Mouse (Mus musculus): ENCODE results near the gene Npy. TPM values are rescaled to one million over a fixed set of nuclear protein-coding genes. Genes with fewer than 3 reads are reported as not detected.

Npy gene
- polyA plus RNA-seq, 1 experiment from 2014 or later = 7.4 TPM

DNA sequence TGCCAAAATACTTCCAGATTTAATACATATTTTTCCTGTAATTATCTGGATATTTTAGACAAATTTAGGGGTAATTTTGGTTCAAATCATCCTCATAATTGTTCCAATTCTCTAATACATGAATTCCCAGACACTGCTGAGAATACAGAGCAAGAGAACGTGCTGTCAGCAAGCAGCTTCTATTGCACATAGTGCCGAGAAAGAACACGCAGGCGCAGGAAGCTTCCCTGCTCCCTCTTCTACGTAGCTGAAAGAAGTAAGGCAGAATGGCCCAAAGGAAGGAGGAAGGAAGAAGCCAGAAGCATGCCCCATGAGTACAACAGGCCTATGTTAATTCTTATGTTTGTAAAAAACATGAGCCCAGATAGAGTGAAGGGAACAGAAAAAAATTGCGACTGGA, 4.9 kb upstream of the Npy start:
- Histone ChIP-seq H3K27me3 (peaks cover 46% of the 10 kb centered on the region), H3K9me3 (no peaks in the 10 kb centered on the region), H3K4me1 (peaks cover 8% of the 10 kb centered on the region), H3K9ac (no peak overlapping the region), H3K36me3 (no peaks in the 10 kb centered on the region), H3K4me3 (no peak overlapping the region), H3K4me2 (no peak overlapping the region), H3K27ac (no peak overlapping the region)
- 66% methylated on average over 6 of the region's 6 CpGs for WGBS
- no peak for ATAC-seq (ENCODE audit: insufficient number of reproducible peaks, low FRiP score, low TSS enrichment, low read depth)

DNA sequence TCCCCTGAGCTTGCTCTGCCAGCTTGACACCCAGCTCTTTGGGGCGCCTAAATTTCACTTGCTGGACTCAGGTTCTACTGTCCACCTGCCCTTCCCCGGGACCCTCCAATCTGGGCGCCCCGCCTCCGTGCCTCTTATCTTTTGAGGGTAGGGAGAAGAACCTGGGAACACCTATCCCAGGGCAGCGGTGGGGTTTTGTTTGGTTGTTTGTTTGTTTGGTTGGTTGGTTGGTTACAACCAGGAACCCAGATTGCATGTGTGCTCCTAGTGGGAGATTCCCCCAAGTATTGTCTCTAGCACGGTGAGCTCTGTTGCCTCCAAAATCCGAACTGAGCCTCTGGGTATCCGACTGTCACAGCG, 341 bp downstream of the Npy start:
- Histone ChIP-seq H3K27ac (no peak overlapping the region), H3K4me2 (peak overlapping the region; percentile 88), H3K4me1 (peaks cover 15% of the 10 kb centered on the region), H3K9ac (no peak overlapping the region), H3K4me3 (peak overlapping the region; percentile 42), H3K27me3 (peaks cover 70% of the 10 kb centered on the region), H3K36me3 (no peaks in the 10 kb centered on the region), H3K9me3 (no peaks in the 10 kb centered on the region)
- WGBS = 3% methylated on average over 10 of the region's 10 CpGs
- no peak for ATAC-seq (ENCODE audit: insufficient number of reproducible peaks, low FRiP score, low TSS enrichment, low read depth)

DNA sequence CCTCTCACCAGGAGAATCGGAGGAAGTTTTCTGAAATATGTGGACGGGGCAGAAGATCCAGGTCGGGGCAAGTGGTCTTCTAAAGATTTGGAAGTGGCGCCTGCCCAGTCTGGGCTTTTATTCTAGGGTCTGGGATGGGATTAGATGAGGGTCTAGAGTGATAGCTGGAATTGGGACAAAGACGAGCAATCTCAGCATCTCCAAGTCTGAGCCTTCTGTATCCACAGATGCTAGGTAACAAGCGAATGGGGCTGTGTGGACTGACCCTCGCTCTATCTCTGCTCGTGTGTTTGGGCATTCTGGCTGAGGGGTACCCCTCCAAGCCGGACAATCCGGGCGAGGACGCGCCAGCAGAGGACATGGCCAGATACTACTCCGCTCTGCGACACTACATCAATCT, 861 bp downstream of the Npy start:
- Histone ChIP-seq H3K27ac (no peak overlapping the region), H3K4me3 (no peak overlapping the region), H3K36me3 (no peaks in the 10 kb centered on the region), H3K27me3 (peaks cover 72% of the 10 kb centered on the region), H3K4me2 (no peak overlapping the region; the same call in 1 of the 2 replicates), H3K9ac (no peak overlapping the region), H3K4me1 (peaks cover 15% of the 10 kb centered on the region), H3K9me3 (no peaks in the 10 kb centered on the region)
- 8% methylated on average over 15 of the region's 15 CpGs for WGBS
- ATAC-seq (ENCODE audit: insufficient number of reproducible peaks, low FRiP score, low TSS enrichment, low read depth) = no peak

DNA sequence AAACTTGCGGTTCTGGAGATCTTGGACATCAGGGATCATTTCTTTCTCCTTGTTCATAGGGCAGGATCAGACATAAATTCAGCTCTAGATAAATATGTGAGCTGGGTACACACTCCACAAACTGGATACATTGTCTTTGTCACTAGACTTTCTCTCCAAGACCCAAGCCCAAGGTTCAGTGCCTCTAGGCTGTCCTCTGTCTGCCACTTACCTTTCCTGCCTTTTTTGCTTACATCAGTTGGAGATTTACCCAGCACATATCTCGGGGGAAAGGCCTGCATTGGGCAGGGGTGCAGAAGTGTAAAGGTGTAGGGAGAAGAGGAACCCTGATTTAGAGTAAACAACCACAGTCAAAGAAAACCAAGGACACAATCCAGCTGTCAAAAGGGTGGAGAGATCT, 1.3 kb downstream of the Npy start:
- 15% methylated on average over 2 of the region's 2 CpGs for WGBS
- H3K9me3 ChIP-seq = no peaks in the 10 kb centered on the region
- ATAC-seq (ENCODE audit: insufficient number of reproducible peaks, low FRiP score, low TSS enrichment, low read depth) = no peak
- H3K4me3 ChIP-seq = no peak overlapping the region
- H3K27me3 ChIP-seq = peaks cover 68% of the 10 kb centered on the region
- H3K4me1 ChIP-seq = peaks cover 15% of the 10 kb centered on the region
- H3K9ac ChIP-seq = no peak overlapping the region
- H3K36me3 ChIP-seq = no peaks in the 10 kb centered on the region
- no peak overlapping the region for H3K27ac ChIP-seq
- no peak overlapping the region for H3K4me2 ChIP-seq

GRCm38 (mm10) chr6:49831579-49831978, 9.1 kb downstream of the Npy start:
- no peak for ATAC-seq (ENCODE audit: insufficient number of reproducible peaks, low FRiP score, low TSS enrichment, low read depth)
- 71% methylated on average over 2 of the region's 2 CpGs for WGBS

GRCm38 (mm10) chr6:49856830-49857229, 34.3 kb downstream of the Npy start:
- WGBS = 52% methylated on average over 2 of the region's 2 CpGs

More at GRCm38 (mm10) chr6:49831579-49831978, 9.1 kb downstream of the Npy start:
- peaks cover 3% of the 10 kb centered on the region for H3K27me3 ChIP-seq
- H3K4me3 ChIP-seq = no peak overlapping the region
- H3K9me3 ChIP-seq = no peaks in the 10 kb centered on the region
- H3K36me3 ChIP-seq = no peaks in the 10 kb centered on the region
- H3K27ac ChIP-seq = no peak overlapping the region
- no peak overlapping the region for H3K4me2 ChIP-seq
- no peaks in the 10 kb centered on the region for H3K4me1 ChIP-seq
- H3K9ac ChIP-seq = no peak overlapping the region

GRCm38 (mm10) chr6:49867571-49867970, 45.1 kb downstream of the Npy start:
- no peak overlapping the region for H3K4me2 ChIP-seq
- H3K4me1 ChIP-seq = no peaks in the 10 kb centered on the region
- 62% methylated on average over 6 of the region's 6 CpGs for WGBS
- no peak overlapping the region for H3K9ac ChIP-seq
- H3K27ac ChIP-seq = no peak overlapping the region
- no peaks in the 10 kb centered on the region for H3K36me3 ChIP-seq
- no peaks in the 10 kb centered on the region for H3K9me3 ChIP-seq
- no peak for ATAC-seq (ENCODE audit: insufficient number of reproducible peaks, low FRiP score, low TSS enrichment, low read depth)
- H3K27me3 ChIP-seq = no peaks in the 10 kb centered on the region
- H3K4me3 ChIP-seq = no peak overlapping the region

More at GRCm38 (mm10) chr6:49856830-49857229, 34.3 kb downstream of the Npy start:
- Histone ChIP-seq H3K9ac (no peak overlapping the region), H3K36me3 (no peaks in the 10 kb centered on the region), H3K27me3 (no peaks in the 10 kb centered on the region), H3K4me3 (no peak overlapping the region), H3K9me3 (no peaks in the 10 kb centered on the region), H3K27ac (no peak overlapping the region), H3K4me1 (no peaks in the 10 kb centered on the region), H3K4me2 (no peak overlapping the region)
- ATAC-seq (ENCODE audit: insufficient number of reproducible peaks, low FRiP score, low TSS enrichment, low read depth) = no peak

DNA sequence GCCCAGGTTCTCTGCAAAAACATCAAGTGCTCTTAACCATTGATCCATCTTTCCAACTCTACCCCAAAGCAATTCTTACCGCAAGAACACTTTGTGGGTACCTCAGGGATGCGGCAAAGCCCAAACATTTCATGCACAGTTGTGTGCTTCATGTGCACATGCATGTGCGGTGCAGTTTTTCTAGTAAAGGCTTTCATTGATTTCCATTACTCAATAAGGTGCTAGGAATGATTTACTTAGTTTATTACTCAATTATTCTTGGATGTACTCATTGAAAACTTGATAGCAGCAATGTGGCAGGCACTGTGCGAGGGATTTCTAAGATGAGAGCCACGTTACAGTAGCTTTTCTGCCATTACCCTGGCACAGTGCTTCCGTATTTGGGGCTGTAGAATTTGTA, 48.6 kb downstream of the Npy start:
- ATAC-seq (ENCODE audit: insufficient number of reproducible peaks, low FRiP score, low TSS enrichment, low read depth) = no peak
- no peak overlapping the region for H3K27ac ChIP-seq
- H3K4me1 ChIP-seq = no peaks in the 10 kb centered on the region
- H3K9me3 ChIP-seq = no peaks in the 10 kb centered on the region
- no peaks in the 10 kb centered on the region for H3K36me3 ChIP-seq
- H3K9ac ChIP-seq = no peak overlapping the region
- no peak overlapping the region for H3K4me3 ChIP-seq
- 90% methylated on average over 6 of the region's 6 CpGs for WGBS
- H3K4me2 ChIP-seq = no peak overlapping the region
- no peaks in the 10 kb centered on the region for H3K27me3 ChIP-seq

DNA sequence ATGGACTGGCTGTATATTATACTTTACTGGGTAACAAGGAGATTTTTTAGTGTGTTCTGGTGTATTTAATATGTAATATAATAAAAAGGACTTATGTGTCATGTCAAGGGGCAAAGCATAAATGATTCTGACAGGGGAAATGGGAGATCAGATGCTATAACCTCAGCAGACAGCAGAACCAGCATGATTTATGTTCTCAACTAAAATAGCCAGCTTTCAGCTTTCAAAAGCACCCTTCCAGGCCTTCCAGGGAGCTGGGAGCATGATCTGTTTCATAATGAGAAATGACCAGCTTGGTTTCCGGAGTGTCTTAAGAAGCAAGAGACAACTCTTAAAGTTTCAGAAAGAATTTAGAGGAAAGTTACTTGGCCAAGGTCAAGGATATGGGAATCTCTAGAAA, 51.0 kb downstream of the Npy start:
- no peaks in the 10 kb centered on the region for H3K27me3 ChIP-seq
- no peaks in the 10 kb centered on the region for H3K4me1 ChIP-seq
- no peaks in the 10 kb centered on the region for H3K9me3 ChIP-seq
- H3K27ac ChIP-seq = no peak overlapping the region
- H3K9ac ChIP-seq = no peak overlapping the region
- H3K4me2 ChIP-seq = no peak overlapping the region
- no peak overlapping the region for H3K4me3 ChIP-seq
- ATAC-seq (ENCODE audit: insufficient number of reproducible peaks, low FRiP score, low TSS enrichment, low read depth) = no peak
- WGBS = 72% methylated on average over 1 of the region's 1 CpGs
- no peaks in the 10 kb centered on the region for H3K36me3 ChIP-seq

DNA sequence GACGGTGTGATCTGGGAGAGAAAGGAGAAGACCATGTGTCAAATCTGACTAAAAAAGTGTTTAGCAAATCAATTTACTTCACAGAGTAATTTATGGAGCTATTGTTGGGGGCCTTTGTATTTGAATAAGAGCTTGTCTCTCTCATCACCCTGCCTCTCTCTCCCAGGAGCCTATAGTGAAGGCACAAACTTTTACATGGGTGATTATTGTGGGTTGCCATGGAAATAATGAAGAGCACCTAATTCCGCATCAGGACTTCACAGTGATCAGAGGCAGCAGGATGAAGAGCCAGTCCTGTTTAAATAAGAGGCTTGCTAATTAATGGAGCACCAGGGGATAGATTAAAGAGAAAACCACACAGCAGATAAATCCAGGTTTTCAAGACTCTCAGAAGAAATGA, 52.6 kb downstream of the Npy start:
- Histone ChIP-seq H3K9ac (no peak overlapping the region), H3K36me3 (no peaks in the 10 kb centered on the region), H3K27ac (no peak overlapping the region), H3K4me3 (no peak overlapping the region), H3K9me3 (no peaks in the 10 kb centered on the region), H3K27me3 (no peaks in the 10 kb centered on the region), H3K4me2 (no peak overlapping the region), H3K4me1 (no peaks in the 10 kb centered on the region)
- ATAC-seq (ENCODE audit: insufficient number of reproducible peaks, low FRiP score, low TSS enrichment, low read depth) = no peak
- 80% methylated on average over 2 of the region's 2 CpGs for WGBS

- no peak for ATAC-seq (ENCODE audit: insufficient number of reproducible peaks, low FRiP score, low TSS enrichment, low read depth)
- H3K36me3 ChIP-seq = no peaks in the 10 kb centered on the region
- no peaks in the 10 kb centered on the region for H3K27me3 ChIP-seq
- no peak overlapping the region for H3K4me2 ChIP-seq
- H3K4me3 ChIP-seq = no peak overlapping the region
- H3K27ac ChIP-seq = no peak overlapping the region
- 49% methylated on average over 6 of the region's 6 CpGs for WGBS
- no peak overlapping the region for H3K9ac ChIP-seq
- no peaks in the 10 kb centered on the region for H3K4me1 ChIP-seq
- no peaks in the 10 kb centered on the region for H3K9me3 ChIP-seq
Measured at GRCm38 (mm10) chr6:49875791-49876190, 53.3 kb downstream of the Npy start.
